Mouse (Mus musculus) heart, adult 18-20 months (tissue): ENCODE measurements around the gene St5. TPM values are rescaled to one million over a fixed set of nuclear protein-coding genes. Genes with fewer than 3 reads are reported as not detected.
A peak's percentile ranks its signal among the peaks of the same experiment; 100 is the strongest.

Experiments
- DNase-seq, 2 experiments: peaks; one replicate each; pipeline ENCODE4 v3.0.0; 2021 to 2022; ENCODE audit warnings: mixed read lengths in 1 of 2
- long read RNA-seq, 2 experiments: library from polyadenylated mRNA; stranded (forward); transcript quantifications; one replicate each; pipeline ENCODE4 v2.0.0; 2021
- total RNA-seq, 2 experiments: library from RNA; stranded (reverse); gene quantifications; 2 replicates each; pipeline ENCODE4 v1.2.3; 2021

The St5 gene
- total RNA-seq = 10 to 100 TPM; 19.3 to 27.9 TPM
- long read RNA-seq, experiment 1, full-length matches to known transcripts = 6 of 21 reads
- long read RNA-seq, experiment 1, partial matches to known transcripts = 5 of 21 reads
- long read RNA-seq, experiment 1, other reads (novel, unspliced or antisense) = 10 of 21 reads
- long read RNA-seq, experiment 2, partial matches to known transcripts = 2 of 6 reads
- long read RNA-seq, experiment 2, other reads (novel, unspliced or antisense) = 4 of 6 reads

DNA sequence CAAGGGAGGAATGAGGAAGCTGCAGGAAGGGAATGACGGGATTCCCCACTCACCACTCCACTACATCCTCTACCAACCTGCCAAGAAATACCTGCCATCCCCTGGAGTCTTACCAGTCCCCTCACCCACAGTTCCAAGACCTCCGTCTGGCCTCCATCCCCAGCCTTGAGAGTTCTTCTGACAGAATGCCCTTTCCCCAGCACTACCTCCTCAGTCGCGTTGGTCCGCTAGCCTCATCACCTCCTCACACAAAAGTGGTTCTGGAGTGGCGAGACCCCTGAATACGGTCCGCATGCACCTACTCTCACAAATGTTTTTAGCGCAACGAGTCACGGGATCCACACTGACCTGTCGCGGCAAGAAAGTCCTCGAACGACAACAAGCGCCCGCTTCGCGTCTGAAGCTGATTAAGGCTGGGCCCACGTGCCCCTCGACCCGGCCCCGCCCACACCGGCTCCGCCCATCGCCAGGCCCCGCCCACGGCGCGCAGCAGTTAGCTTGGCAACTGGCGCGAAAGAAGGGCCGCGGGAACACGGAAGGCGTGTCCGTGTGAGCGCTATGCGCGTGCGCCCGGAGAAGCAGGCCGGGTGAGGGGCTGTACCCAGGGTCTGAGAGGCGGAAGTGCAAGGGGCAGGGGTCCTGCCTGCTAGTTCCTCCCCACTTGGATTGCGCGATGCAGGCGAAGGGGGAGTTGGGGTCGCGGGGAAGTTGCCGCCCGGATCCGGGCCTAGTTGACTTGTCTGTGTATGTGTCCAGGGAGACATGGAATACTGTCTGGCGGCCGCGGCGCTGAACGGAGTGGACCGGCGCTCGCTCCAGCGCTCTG is at the start of gene St5, which contains the start of gene Akip1:
Gene St5, minus strand, starts transcription at position 416 of the 826 bp plus-strand sequence.
Gene Akip1, plus strand, starts transcription at position 501 of the 826 bp plus-strand sequence.
- peak; percentile 95 to 97 for DNase-seq

DNA sequence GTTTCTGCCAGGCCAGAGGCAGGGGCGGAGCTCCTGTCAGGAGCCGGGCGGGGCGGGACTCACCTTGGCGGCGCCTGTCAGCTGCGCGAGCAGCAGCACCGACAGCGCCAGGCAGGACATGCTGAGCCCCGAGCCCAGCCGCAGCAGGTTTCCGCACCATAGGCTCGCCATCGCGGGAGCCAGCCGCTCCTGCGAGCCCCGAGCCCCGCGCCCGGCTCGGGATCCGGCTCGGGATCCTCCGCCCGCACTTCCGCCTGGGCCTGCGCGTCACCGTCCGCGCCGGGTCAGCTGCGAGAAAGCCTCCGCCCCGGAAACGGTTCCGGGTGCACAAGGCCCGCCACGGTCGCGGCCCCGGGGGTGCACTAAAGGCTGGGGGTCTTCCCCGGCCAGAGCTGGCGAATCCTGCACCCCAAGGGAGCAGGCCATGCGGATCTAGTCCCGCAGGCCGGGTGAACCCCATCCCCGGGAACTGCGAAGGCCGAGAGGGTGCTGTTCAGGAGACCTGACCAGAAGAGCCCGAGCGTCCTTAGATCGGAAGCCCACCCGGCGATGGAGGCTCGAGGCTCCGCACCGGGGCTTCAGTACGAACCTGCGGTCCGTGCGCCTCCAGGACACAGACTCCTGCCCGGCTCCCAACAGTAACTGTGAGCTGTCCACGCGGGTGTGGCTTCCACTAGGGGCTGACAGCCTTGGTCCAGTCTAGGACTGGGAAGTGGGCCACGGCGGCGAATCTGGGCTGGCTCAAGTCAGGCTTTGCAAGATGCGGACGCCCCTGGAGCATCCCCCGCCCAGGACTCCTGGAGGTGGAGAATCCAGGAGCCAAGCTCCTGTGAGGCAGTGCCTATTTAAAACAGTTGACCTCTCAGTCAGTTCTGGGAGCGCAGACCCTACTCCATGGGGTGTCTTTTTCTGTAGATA is 48.9 kb upstream of the St5 start, which contains the start of gene Tmem9b:
Gene Tmem9b, minus strand, starts transcription at position 868 of the 918 bp plus-strand sequence.
- DNase-seq = peak; percentile 88 to 89

DNA sequence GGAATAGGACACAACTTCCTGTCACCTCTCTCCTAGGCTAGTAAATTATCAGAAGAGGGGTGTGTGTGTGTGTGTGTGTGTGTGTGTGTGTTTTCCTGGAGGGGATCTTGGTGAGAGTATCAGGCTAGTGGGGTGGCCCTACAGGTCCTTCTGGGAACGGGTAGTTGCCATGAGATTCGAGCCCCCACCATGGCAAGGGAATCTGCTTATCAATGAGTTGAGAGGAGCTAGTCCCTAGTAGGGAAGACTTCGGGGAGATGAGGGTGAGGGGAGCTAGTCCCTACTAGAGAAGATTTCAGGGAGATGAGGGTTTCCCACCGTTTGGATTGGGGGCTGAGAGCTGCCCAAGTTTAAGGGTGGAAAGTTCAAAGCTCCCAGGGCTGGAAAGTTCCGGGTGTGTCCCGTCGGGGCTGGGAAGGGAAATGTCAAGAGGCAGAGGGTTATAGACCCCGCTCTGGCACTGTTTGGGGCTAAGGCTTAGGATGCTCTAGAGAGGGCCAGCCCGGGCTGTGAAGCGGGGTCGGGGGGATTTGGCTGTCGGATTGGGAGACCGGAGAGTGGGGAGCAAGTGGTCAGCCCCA is 48.1 kb upstream of the St5 start:
- DNase-seq = no peak

DNA sequence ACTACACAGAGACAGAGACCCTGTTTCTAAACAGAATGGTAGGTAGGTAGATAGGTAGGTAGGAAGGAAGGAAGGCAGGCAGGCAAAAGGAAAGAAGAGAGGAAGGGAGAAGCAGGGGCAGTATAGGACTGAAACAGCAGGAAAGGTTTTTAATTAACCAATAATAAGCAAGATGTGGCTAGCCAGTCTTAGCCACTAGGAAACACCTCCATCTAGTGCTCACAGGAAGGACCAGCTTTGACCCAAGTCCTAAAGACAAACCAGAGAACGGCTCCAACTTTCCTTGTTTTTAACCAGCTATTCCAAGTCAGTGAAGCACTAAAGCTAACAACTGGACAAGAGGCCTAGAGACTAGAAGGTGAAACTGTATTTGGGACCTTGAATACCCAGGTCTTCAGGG is 44.3 kb upstream of the St5 start:
- no peak for DNase-seq

DNA sequence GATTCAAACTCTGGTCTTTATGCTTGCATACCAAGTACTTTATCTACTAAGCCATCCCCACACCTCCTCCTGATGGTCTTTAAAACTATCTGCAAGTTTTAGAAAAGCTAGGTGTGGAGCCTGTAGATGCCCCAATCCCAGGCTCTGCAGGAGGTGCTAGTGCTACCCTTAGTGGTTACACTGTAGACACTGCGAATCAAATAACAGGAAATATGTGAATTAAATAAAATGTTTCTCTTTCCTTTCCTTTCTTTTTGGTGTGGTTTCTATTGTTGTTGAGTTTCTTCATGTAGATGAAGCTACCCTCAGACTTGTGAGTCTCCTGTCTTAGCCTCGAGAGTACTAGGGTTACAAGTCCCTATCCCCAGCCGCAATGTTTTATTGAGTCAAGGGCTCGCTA is 38.3 kb upstream of the St5 start:
- no peak for DNase-seq

DNA sequence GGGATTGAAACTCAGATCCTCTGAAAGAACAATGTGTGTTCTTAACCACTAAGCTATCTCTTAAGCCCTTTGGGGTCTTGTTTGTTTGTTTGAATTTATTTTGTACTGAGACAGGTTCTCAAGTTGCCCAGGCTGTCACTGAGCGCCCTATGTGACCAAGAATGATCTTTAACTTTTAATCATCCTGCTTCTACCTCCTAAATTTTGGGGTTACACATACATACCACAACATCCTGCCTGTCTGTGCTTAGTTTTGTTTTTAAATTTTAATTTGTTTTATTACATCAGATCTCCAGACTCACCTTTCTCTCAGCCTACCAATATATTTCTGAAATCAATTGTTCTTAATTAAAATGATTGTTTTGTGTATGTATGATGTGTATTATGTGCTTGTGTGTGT is 37.7 kb upstream of the St5 start:
- DNase-seq = no peak

DNA sequence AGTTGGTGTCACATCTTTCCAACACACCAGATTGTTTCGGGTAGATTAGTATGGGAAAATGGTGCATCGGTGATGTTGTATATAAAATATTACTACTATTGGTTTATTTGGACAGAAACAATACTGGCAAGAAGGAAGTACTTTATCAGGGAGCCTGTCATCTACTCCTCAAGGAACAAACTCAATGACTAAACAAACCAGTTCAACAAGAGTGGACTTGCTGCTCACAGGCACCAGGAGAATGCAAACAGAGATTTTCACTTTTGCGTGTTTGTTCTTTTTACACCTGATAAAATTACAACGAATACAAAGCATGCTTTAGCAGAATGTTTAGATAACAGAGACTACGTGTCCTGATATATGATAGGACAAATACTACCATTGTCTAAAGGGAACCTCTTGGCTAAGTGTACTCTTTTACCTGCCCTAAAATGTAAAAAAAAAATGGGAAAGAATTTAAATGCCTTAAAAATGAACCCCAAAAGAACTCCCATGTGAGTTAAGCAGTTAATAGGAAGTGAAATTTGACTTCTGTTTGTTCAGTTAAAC is 36.5 kb upstream of the St5 start:
- DNase-seq = no peak

DNA sequence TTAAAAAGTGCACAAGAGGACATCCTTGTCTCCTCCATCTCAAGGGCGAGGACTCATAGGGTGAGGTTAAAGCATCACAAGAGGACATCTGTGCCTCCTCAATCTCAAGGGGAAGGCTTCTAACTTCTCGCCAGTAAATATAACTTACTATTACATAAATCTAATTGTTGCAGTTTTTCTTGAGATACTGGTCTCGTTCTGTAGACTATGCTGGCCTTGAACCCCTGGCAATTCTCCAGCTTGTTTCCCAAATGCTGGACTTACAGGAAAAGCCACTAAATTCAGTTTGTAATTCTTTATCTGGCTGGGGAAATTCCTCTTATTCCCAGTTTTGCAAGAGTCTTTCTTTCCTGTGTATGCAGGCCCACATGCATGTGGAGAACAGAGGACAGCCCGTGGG is 31.4 kb upstream of the St5 start:
- DNase-seq = no peak

DNA sequence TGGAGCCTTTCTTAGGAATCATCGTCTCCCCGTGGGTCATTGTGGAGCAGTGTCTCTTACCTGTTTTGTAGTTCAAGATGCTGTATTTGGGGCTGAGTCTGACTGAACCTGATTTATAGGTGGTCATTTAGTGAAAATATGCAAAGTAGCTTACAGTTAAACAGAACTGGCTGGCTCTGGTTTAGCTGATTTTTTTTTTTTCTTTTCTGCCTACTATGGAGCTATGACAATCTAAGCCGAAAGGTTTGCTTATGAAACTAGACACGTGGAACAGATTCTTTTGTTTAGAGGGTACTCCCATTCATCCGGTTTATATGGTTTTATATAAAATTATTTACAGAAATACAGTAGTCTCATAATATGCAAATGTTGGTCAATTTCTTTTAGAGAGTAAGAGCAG is 28.2 kb upstream of the St5 start, which contains the start of gene Ascl3:
Gene Ascl3, minus strand, starts transcription at position 101 of the 400 bp plus-strand sequence.
- no peak for DNase-seq

DNA sequence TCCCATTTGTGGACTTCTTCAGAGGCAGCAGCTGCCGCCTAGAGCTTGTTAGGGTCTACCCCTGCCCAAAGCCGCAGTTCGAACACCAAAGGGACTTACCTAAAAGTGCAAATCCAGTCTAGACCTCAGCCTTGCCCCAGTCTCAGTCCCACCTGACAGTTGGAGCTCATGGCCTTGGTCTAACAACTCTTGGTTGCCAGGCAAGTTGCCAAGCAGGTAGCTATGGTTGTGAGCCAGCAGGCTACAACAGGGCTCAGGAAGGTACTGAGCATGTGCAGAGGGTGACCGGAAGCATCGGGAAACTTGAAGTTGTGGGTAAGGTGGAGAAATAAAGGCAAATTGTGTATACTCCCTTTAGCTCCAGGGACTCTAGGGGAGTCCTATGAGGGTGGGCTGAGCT is 20.3 kb upstream of the St5 start, which contains the start of gene BC051019:
Gene BC051019, minus strand, starts transcription at position 154 of the 400 bp plus-strand sequence.
- DNase-seq = no peak

DNA sequence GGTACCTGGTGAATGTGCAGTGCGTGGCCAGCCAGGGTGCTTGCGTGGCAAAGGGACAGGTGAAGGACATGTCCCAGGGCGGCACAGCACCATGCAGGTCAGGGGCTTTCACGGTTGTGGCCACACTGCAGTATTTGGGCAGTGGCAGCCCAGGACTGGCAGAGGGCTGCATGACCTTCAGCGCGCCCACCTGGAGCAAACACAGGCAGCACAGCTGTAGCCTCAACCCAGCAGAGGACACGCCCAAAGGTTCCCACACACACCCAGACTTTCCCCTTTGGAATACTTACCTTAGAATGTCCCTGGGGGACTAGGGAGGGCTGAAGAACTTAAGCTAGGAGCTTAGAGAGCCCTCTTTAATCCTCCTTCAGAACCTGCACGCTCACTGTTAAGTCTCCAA is 19.7 kb upstream of the St5 start:
- no peak for DNase-seq

DNA sequence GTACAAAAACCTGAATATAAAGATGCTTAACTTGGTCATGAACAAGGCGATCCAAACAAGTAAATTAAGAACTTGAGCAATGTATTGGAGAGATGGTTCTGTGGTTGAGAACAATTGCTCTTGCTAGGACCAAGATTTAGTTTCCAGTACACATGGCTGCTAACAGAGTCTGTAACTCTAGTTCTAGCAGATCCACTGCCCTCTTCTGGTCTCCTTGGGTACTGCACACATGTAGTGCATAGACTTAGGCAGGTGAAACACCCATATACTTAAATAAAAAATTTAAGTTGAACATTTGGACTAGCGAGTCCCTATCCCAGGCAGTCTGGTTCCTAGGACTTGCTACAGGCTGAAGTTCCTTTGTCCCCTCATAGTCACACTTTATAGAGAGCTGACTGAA is 19.2 kb upstream of the St5 start:
- no peak for DNase-seq

DNA sequence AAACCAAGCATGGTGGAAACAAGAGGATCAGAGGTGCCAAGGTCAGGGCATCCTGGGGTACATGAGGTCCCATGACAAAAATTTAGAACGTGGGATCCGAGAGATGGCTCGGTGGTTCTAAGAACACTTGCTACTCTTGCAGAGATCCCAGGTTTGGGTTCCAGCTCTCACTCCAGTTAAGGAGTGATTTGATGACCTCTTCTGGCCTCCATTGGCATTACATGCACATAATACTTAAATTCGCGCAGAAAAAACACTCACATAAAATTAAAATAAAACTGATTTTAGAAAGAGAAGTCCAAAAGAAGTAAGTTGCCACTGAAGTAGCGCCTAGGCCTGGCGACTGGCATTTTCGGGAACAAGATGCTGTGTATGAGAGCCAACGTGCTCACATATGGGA is 15.9 kb upstream of the St5 start:
- DNase-seq = peak; percentile 27 to 67

DNA sequence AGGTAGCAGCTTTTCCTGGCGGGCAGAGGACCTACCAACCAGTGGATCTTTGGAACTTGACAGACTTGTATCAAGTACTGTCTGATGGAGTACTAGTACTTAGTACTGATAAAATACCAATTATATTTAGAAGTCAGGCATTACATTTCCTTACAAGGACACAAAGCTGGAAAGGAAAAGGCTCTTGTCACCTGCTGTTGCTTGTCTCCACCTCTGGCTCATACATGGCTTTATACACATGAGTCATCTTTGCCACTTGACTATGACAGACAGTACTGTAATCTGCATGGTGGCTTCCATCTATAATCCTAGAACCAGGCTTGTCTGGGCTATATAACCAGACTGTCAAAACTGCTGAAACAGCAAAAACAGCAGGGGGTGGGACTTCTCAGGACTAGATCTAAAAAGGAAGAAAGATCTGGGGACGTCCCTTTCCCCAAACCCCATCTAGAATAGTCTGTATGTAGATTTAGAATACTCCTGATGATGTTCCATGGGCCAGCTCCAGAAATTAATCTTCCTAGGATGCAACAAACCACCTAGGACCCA is 10.1 kb upstream of the St5 start:
- DNase-seq = no peak

DNA sequence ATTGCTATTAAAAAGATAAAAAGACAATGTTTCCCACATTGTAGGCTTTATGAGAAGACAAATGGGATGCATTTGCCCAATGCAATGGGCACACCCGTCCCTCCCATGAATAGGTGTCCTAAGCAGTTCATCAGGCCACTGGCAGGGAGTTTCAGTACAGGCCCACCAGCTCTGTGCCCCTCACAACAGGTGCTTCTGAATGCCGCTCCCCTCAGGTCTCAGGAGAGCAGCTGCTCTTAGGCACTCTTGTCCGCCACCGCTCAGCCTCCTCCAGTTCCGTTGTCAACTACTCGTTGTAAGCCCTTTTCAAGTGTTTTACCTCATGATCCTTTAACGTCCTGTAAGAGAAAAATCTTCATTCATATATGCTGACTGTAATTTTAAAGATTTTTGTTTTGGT is 8.8 kb upstream of the St5 start:
- DNase-seq = no peak

DNA sequence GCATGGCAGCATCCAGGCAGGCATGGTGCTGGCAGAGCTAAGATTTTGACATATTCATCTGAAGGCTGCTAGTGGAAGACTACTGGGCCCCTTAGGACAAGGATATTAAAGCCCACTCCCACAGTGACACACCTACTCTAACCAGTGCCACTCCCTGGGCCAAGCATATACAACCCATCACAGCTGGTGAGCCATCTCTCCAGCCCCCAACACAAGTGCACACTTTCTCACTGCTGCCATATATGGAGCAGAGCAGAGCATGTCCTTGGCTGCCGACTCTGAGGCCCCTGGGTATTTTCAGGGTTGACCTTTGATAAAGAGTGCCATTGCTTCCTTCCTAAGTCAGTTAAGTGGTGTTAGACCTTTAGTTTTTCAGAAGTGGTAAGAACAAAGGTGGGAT is 6.7 kb upstream of the St5 start:
- DNase-seq = no peak

DNA sequence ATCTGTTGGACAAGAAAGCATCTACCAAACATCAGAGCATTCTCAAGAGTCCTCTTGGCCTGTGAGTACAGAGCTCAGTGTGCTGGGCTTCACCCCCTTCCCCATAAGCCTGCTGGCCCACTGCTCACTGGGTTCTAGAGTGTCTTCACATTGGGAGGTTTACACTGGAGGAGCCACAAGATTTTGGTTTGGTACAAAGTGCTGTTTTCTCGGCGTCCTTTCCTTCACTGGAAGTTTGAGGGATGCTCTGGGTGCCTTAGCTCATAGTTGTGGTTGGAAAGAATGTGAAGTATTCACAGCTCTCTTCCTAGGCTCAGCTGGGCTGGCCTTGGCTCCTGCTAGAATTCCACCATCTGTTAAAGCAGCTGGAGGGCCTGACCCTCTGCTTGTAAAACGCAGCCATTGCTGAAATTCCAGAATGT is 5.6 kb upstream of the St5 start:
- peak; percentile 71 to 84 for DNase-seq

DNA sequence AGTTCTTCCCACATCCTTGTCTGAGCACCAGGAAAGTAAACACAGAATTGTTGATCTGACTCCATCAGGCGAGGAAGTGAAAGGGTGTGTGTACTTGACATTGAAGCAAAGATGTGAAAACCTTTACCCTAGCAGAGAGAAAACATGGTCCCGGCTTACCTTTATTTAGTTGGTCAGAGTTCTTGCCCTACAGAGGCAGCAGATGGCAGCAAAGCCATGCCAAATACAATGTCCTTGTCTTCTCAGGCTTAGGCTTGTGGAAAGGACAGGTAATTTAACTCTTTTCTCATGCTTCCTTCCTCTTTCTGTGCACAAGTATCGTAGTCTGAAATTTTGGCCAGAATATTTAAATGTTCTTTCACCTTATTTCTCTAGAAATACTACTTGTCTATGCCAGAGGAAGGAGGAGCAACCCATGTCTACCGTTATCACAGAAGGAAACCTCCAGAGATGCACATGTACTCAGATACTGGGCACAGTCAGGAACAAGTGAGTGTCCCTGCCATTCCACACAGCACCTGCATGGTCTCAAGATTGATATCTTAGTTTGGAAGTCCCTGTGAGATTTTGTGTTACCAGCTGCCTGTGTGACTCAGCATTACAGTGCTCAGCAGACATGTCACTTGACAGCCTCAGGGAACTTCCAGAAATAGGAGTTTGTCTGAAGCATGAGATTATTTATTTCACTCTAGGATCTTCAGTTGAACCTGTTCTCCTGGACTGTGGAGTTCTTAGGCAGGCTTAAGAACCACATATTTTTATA is 3.8 kb upstream of the St5 start:
- peak; percentile 48 to 67 for DNase-seq

DNA sequence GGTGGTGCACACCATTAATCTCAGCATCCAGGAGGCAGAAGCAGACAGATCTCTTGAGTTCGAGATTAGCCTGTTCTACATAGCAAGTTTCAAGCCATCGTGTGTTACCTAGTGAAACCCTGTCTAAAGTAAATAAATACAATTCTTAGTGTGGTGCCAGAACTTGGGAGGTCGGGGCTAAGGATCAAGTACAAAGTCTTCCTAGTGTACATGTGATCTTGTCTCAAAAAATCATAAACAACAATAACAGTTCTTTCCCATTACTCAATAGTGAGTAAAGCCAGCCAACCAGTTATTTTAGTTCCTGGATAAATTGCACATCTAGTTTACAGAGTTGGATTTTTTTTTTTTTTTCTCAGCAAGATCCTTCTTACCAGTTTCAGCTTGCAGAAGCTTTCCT is 1.1 kb upstream of the St5 start:
- no peak for DNase-seq

DNA sequence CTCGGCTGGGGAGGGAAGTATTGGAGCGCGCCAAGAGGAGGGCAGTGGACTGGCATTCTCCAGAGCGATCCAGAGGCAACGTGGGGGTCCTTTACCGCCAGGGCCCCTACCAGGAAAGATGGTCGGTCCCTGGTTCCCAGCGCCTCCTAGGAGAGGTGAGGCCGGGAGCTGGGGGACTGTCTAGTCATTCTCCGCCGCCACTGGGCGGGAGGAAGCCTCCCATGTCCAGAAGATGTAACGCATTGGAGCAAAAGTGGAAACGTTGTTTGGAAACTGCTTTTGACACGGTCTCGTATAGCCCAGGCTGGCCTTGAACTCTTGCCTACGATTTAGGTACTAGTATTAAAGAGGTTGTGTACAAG is 592 bp upstream of the St5 start:
- no peak for DNase-seq

DNA sequence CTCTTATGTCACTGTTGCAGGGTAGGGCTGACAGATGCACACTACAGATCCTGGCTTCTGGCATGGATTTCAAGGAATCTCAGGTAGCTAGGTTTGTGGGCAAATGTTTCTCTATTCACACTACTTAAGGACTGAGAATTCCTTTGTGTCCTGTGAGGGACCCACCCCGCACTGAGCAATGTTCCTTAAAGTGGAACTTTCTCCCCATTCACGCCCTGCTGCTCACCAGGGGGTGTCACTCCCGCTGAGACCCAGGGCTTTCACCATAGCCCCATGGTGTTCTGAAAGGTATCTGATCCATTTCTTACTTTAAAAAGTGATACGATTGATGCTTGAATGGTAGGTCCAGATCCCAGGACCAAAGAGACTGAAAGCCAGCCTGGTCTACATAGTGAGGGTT is 684 bp downstream of the St5 start:
- no peak for DNase-seq
